Mouse (Mus musculus) WW6 (cell line): ENCODE measurements around the gene Plcb4.
"Not testable (repeated sequence)": the region's sequence is repeated elsewhere in the genome, so short reads cannot be mapped to it uniquely, and the experiment has no call there.

Source experiments
- DNase-seq: peaks from one replicate; pipeline ENCODE4 v3.0.0-alpha.2; 2013; ENCODE audit warnings: low read depth, low spot score

Gene Plcb4

DNA sequence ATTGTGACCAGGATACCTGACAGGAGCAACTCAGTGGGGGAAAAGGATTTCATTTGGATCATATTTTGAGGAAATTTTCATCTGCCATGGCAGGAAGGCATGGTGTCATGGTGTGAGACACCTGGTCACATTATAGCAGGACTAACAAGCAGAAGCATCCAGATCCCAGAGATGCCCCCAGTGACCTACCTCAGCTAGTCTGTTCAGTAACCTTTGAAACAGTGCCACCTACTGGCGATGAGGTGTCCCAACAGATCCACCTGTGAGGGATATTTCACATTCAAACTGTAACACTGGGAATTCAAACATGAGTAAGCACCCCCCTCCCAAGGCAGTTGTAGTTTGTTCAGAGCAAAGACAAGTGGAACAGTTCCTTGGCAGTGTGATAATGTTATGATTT, 289.0 kb downstream of the Plcb4 start:
- DNase-seq = no peak

GRCm38 (mm10) chr2:135954760-135955548, 296.1 kb downstream of the Plcb4 start:
- DNase-seq = no peak

GRCm38 (mm10) chr2:135955796-135956195, 297.0 kb downstream of the Plcb4 start:
- DNase-seq = no peak

- DNase-seq = no peak
Measured at GRCm38 (mm10) chr2:135957689-135958088, 298.9 kb downstream of the Plcb4 start.

DNA sequence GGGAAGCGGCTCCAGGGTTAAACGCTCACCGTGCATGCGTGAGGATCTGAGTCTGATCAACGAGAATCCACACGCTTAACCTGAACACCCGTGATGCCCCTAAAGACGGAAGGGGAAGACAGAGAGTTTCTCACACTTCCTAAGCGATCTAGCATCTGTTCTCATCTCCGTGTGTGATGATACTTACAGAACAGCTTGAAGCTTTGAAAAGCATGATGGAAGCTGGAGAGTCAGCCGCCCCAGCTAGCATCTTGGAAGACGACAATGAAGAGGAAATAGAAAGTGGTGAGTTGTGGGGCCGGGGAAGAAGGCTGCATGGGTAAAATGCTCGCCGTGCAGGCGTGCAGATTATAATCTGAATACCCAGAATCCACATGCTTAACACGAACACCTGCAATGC, 299.6 kb downstream of the Plcb4 start:
- no peak for DNase-seq

DNA sequence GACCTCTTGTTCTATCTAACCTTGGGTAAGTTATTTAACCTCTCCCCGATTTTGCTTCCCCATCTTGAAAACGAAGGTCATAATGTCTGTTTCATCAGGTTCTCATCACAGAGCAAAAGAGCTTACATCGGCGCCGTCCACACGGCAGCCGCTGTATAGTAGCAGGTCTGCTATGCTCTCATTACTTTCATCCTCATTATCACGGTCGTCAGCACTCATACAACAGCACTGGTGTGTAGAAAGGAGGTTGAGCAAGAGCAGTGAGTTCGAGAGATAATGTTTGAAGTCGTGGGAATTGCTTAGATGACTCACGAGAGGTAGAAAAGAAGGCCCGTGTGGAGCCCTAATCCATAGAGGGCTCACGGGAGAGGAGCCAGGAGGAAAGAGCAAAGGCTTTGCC, 304.3 kb downstream of the Plcb4 start:
- no peak for DNase-seq

GRCm38 (mm10) chr2:135966871-135967557, 308.2 kb downstream of the Plcb4 start:
- no peak for DNase-seq

DNA sequence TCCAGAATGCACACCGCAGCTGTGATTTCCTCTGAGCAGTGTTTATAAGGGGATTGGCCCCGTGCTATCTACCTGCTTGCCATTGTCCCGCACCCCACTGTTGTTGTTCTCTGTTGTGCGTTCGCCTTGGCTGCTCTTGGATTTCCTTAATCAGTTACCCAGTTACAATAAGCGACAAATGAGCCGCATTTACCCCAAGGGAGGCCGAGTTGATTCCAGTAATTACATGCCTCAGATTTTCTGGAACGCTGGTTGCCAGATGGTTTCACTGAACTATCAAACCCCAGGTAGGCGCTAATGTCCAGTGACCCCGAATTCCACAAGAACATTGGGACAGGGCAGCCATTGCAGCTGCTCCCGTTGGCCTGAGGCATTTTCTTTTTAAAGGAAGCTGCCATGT, 309.3 kb downstream of the Plcb4 start:
- DNase-seq = no peak

GRCm38 (mm10) chr2:135970902-135971301, 312.1 kb downstream of the Plcb4 start:
- DNase-seq = no peak

DNA sequence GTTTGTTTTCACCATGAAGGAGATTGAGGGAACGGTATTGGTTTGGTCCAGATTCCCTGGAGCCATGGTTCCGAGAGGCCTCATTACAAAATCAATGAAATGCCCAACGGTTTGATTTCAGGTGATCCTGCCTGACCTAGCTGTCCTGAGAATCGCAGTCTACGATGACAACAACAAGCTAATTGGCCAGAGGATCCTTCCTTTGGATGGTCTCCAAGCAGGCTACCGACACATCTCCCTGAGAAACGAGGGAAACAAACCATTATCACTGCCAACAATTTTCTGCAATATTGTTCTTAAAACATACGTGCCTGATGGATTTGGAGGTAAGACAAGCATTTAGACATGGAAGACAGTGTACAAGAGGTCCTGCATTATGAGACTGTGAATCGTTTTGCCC, 317.2 kb downstream of the Plcb4 start:
- no peak for DNase-seq

DNA sequence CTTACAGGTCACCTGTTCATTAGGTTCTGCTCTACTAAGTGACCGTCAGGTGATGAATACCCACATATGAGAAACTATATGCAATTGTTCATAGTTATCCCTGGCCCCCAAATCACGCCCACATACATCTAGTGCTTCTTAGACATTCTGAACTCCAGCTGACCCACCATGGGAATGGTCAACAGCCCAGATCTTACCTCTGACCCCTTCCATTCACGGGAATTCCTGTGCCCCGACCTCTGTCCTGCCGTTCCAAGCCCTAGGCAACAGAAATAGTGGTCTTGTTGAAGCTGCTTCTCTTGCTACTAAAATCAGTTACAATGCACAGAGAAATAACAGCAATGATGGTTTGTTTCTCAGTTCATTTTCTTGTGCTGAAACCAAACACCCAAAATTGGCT, 320.0 kb downstream of the Plcb4 start:
- DNase-seq = no peak

- no peak for DNase-seq
Measured at GRCm38 (mm10) chr2:135980428-135980827, 321.6 kb downstream of the Plcb4 start.

DNA sequence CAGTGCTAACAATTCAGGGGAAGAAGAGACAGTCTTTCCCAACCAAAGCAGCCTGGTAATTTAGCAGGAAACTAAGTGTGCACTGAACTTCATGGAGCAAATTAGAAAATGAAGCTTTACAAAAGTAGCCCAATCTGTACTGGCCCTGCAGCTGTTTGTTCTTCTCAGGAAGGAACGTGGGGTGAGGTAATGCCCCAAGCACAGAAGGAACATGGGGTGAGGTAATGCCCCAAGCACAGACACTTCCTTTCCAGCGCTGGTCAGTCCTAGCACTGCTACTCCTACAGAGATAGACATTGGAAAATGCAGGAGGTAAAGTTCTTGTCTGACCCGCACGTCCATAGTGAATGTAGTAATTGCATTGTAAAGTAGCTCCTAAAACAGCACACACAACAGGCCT, 325.2 kb downstream of the Plcb4 start:
- no peak for DNase-seq

GRCm38 (mm10) chr2:135985536-135986265, 326.9 kb downstream of the Plcb4 start:
- no peak for DNase-seq

DNA sequence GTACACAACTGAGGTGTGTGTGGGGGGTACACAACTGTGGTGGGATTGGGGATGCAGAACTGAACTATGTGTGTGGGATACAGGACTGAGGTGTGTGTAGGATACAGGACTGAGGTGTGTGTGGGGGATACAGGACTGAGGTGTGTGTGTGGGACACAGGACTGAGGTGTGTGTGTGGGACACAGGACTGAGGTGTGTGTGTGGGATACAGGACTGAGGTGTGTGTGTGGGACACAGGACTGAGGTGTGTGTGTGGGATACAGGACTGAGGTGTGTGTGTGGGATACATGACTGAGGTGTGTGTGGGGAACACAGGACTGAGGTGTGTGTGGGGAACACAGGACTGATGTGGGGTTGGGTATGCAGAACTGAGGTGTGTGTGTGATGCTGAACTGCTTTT, 329.7 kb downstream of the Plcb4 start:
- DNase-seq = not testable (repeated sequence)

DNA sequence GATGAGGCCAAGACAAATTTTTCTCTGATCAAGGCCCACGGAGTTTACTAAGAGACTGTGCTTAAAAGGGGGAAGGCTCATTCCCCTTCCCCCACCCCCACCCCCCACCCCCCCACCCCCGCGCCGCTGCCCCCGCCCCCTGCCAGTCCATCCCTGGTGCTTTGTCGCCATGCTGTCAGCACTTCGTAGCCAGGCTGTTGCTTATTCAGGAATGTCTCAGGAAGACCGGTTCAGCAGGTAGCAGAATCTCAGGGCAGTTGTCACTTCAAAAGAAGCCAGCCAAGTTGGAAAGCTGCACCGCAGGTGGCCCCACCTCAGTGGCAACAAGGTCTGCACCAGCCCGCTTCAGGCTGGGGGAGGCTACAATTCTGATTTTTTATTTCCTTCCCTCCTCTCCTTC, 331.9 kb downstream of the Plcb4 start:
- DNase-seq = not testable (repeated sequence)

- peak; percentile 14 for DNase-seq
Measured at GRCm38 (mm10) chr2:135993314-135993713, 334.5 kb downstream of the Plcb4 start.

- no peak for DNase-seq
Measured at GRCm38 (mm10) chr2:135995196-135995595, 336.4 kb downstream of the Plcb4 start.

GRCm38 (mm10) chr2:135996936-135997335, 338.1 kb downstream of the Plcb4 start:
- DNase-seq = no peak

DNA sequence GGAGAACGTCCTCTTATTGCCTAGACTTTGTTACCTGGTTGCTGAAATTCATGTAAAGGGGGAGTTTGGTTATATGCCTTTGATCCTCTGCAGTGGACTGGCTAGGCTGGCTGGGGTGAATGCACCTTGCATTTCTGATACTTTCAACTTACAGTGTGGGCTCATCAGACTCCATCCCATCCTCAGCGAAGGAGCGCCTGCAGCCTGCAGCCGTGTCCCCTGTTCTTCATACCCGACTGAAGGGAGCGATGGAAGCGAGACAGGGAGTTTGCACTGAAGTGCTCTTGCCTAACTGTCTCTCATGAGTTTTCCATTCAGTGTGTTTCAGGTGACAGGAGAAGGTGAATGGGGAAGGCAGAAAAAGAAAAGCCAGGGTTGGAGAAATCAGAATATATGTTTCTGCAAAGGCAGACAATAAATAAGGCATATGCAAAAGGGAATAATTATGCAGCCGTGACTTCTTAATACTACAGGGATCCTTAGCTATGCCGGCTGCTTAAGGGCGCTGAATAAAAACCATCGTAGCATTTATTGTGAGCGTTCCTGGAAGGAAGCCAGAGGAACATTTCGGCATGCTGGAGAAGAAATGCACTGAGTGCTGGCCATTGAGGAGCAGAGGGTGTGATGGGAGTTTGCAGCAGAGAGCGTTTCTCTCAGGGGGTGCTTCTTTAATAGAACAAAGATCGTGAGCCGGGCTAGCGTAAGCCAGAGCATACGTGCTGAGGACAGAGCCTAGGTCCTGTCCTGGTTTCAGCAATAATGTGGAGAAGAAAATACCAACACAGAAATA, 338.7 kb downstream of the Plcb4 start:
- DNase-seq = no peak

DNA sequence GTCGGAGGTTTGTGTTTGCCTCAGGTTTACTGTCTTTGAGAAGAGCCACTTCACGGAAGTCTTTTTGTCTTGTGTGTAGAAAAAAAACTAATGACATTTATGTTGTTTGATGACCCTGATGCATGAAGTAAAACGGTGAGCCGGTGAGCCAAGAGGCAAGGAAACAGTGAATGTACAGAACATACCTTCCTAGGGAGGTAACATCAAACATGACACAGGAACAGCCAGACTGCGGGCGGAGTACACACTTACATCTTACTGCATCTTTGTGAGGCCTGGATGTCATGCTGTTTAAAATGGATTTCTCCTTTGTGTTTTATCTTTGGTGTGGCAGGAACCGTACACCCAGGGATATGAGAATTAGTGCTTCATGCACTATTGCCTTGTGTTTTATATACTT, 340.1 kb downstream of the Plcb4 start:
- DNase-seq = no peak

- DNase-seq = no peak
Measured at GRCm38 (mm10) chr2:135999361-135999760, 340.6 kb downstream of the Plcb4 start.
